In the genomic region with DNA sequence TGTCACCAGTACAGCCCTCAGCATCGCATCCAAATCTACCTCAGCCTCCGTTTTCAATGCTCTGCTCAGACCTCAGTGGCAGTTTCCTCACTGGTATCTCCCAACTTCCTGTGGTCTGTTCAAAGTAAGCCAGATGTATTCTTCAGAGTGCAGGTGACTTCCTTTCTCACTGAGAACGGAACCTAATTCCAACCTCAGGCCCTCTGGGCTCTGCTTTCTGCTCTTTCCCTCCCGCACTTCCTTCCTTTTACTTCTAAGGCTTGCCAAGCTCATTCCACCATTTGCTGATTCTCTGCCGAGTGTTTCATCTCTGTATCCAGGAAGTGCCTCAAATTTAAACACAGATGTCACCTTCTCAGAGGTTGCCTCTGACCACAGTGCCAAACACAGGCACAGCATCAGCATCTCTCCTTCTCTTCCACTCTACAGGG, we compare ENCODE assay signal across 13 mouse cellular contexts. TPM values are rescaled to one million over a fixed set of nuclear protein-coding genes. Genes with fewer than 3 reads are reported as not detected.
DNase-seq lines count a peak whose midpoint lies in the region; ATAC-seq and TF ChIP-seq lines count a peak whose summit lies in the region.
"Had no signal": no experiment of that assay in that cellular context is flagged by ENCODE, and none has a peak within 500 bp of the region (broad histone marks: within the 10 kb centered on the region; RNA-seq: fewer than 3 reads in every experiment).

No protein-coding gene starts in this region.

- 31% methylated on average over 5 of the region's 5 CpGs for WGBS in heart, adult 2 months
- WGBS in intestine, postnatal 0 days: 67% methylated on average over 5 of the region's 5 CpGs

- no peaks in the 10 kb centered on the region for H3K9me3 ChIP-seq in intestine, postnatal 0 days (ENCODE audit: control insufficient read depth)
- H3K9me3 ChIP-seq: embryonic facial prominence, embryonic 13.5 days; heart, embryonic 12.5 days had no signal

- no peak overlapping the region for H3K4me2 ChIP-seq in intestine, postnatal 0 days (replicated peaks; ENCODE audit: low read depth)
- H3K4me2 ChIP-seq: embryonic facial prominence, embryonic 13.5 days; heart, embryonic 12.5 days had no signal

- peaks cover 13% of the 10 kb centered on the region for H3K4me1 ChIP-seq in heart, adult 2 months (ENCODE audit: control insufficient read depth, insufficient read depth, low read length)
- peaks cover 22% of the 10 kb centered on the region for H3K4me1 ChIP-seq in intestine, postnatal 0 days (replicated peaks; ENCODE audit: control insufficient read depth, insufficient read depth, low read length)

- H3K4me3 ChIP-seq in heart, adult 2 months: no peak overlapping the region
- H3K4me3 ChIP-seq in intestine, postnatal 0 days (ENCODE audit: low read depth, low read length): no peak overlapping the region
- H3K4me3 ChIP-seq: embryonic facial prominence, embryonic 13.5 days; heart, embryonic 12.5 days had no signal

- H3K27me3 ChIP-seq in heart, adult 2 months (ENCODE audit: control insufficient read depth, insufficient read depth, low read length): no peaks in the 10 kb centered on the region
- no peaks in the 10 kb centered on the region for H3K27me3 ChIP-seq in intestine, postnatal 0 days (replicated peaks; ENCODE audit: control insufficient read depth, insufficient read depth, low read length)
- H3K27me3 ChIP-seq: embryonic facial prominence, embryonic 13.5 days had no signal

- TF ChIP-seq POLR2A in heart, adult 2 months (IDR thresholded peaks at IDR 0.05; ENCODE audit: insufficient read depth, low read depth, low read length): no peak

- peaks cover 3% of the 10 kb centered on the region; the same call in 1 of the 2 replicates for H3K79me2 ChIP-seq in heart, adult 2 months (replicated peaks; ENCODE audit: control insufficient read depth, insufficient read depth, low read length)

- no peak for ATAC-seq in intestine, postnatal 0 days

- H3K9ac ChIP-seq in heart, adult 2 months (ENCODE audit: low read depth, low read length): no peak overlapping the region
- H3K9ac ChIP-seq in intestine, postnatal 0 days (ENCODE audit: low read depth, low read length): no peak overlapping the region
- H3K9ac ChIP-seq: embryonic facial prominence, embryonic 13.5 days; heart, embryonic 12.5 days had no signal

- no peak for TF ChIP-seq CTCF in heart, adult 2 months (IDR thresholded peaks at IDR 0.05)
- no peak for TF ChIP-seq CTCF in intestine, postnatal 0 days (IDR thresholded peaks at IDR 0.05; ENCODE audit: low read depth)

- DNase-seq in heart, adult 11 months: peak; percentile 88
- DNase-seq in heart, adult 2 months: no peak
- DNase-seq in CD4-positive helper T cell, adult 2 months (ENCODE audit: low read depth, low spot score): peak; percentile 89
- DNase-seq in induced T-regulatory cell, adult 2 months (ENCODE audit: low read depth): peak; percentile 82
- peak; percentile 54 to 82 for DNase-seq in thymus, adult 18-20 months
- no peak for DNase-seq in retina, postnatal 1 day
- DNase-seq in urinary bladder, adult 18-20 months (ENCODE audit: low spot score in 2 of 2): no peak
- DNase-seq: cerebellum, adult 8-10 months; kidney, adult 18-20 months; kidney, postnatal 36 days had no signal

- intact Hi-C loops in heart, adult 2 months (cut with DNase I): no loop called here

- peaks cover 3% of the 10 kb centered on the region; the same call in 1 of the 2 replicates for H3K36me3 ChIP-seq in heart, adult 2 months (ENCODE audit: control insufficient read depth, insufficient read depth, low read length)
- no peaks in the 10 kb centered on the region for H3K36me3 ChIP-seq in intestine, postnatal 0 days (ENCODE audit: control insufficient read depth, insufficient read depth)
- H3K36me3 ChIP-seq: heart, embryonic 12.5 days had no signal

- no peak overlapping the region for H3K27ac ChIP-seq in heart, adult 2 months
- no peak overlapping the region for H3K27ac ChIP-seq in intestine, postnatal 0 days (ENCODE audit: low read depth, low read length)
- H3K27ac ChIP-seq: embryonic facial prominence, embryonic 13.5 days had no signal

- TF ChIP-seq EP300 in heart, adult 2 months (IDR thresholded peaks at IDR 0.05; ENCODE audit: insufficient read depth, low read depth, low read length): no peak

RNA-seq across cellular contexts. Expression of gene Tbcel, which starts 41.9 kb away (rescaled TPM):
- 10 to 100 TPM; 18.2 to 20.0 TPM for total RNA-seq in heart, adult 2 months (2021)
- polyA plus RNA-seq in heart, adult 2 months (2012; rRNA removed): 7.6 and 12.5 TPM in 2 replicates
- polyA plus RNA-seq in intestine, postnatal 0 days (2015; fragmentation: Nextera tagmentation; extraction: Ambion mirVana): 12.2 and 16.0 TPM in 2 replicates

Comparison
In these comparisons a context has a peak if more than half of its experiments do, and no peak if none do; other contexts are left out.
1. DNase-seq: peak in heart, adult 11 months (single experiment), CD4-positive helper T cell, adult 2 months (single experiment), induced T-regulatory cell, adult 2 months (single experiment) and thymus, adult 18-20 months (2 of 2); none in heart, adult 2 months (0 of 2), retina, postnatal 1 day (single experiment) and urinary bladder, adult 18-20 months (0 of 2).